27 mouse cellular contexts compared by ENCODE assay signal in genomic region chr8:119516674-119517073, GRCm38 (mm10). TPM values are rescaled to one million over a fixed set of nuclear protein-coding genes. Genes with fewer than 3 reads are reported as not detected.
DNase-seq lines count a peak whose midpoint lies in the region; ATAC-seq and TF ChIP-seq lines count a peak whose summit lies in the region.
"Had no signal": no experiment of that assay in that cellular context is flagged by ENCODE, and none has a peak within 500 bp of the region (broad histone marks: within the 10 kb centered on the region; RNA-seq: fewer than 3 reads in every experiment).

No protein-coding gene starts in this region.

- no peaks in the 10 kb centered on the region for H3K9me3 ChIP-seq in forebrain, embryonic 14.5 days (replicated peaks; ENCODE audit: control insufficient read depth, low read length)
- H3K9me3 ChIP-seq in forebrain, embryonic 16.5 days (ENCODE audit: control insufficient read depth, low read length): no peaks in the 10 kb centered on the region
- H3K9me3 ChIP-seq in midbrain, embryonic 13.5 days: no peaks in the 10 kb centered on the region
- H3K9me3 ChIP-seq in midbrain, embryonic 11.5 days (ENCODE audit: control insufficient read depth, low read length): no peaks in the 10 kb centered on the region
- no peaks in the 10 kb centered on the region for H3K9me3 ChIP-seq in E14TG2a.4 (ENCODE audit: low read length)
- H3K9me3 ChIP-seq: embryonic facial prominence, embryonic 12.5 days; forebrain, embryonic 15.5 days; heart, embryonic 12.5 days; stomach, embryonic 15.5 days had no signal

- H3K27ac ChIP-seq in forebrain, embryonic 14.5 days (ENCODE audit: low read depth, low read length): no peak overlapping the region
- no peak overlapping the region for H3K27ac ChIP-seq in forebrain, embryonic 16.5 days (ENCODE audit: low read length)
- H3K27ac ChIP-seq in midbrain, embryonic 13.5 days: no peak overlapping the region
- no peak overlapping the region for H3K27ac ChIP-seq in midbrain, embryonic 11.5 days (ENCODE audit: low read depth, low read length)
- H3K27ac ChIP-seq: embryonic facial prominence, embryonic 12.5 days; forebrain, embryonic 15.5 days; macrophage; stomach, embryonic 15.5 days had no signal

- no peak overlapping the region for H3K4me2 ChIP-seq in forebrain, embryonic 14.5 days (ENCODE audit: low read length)
- no peak overlapping the region for H3K4me2 ChIP-seq in forebrain, embryonic 16.5 days (ENCODE audit: low read length)
- H3K4me2 ChIP-seq in midbrain, embryonic 13.5 days (replicated peaks): no peak overlapping the region
- no peak overlapping the region for H3K4me2 ChIP-seq in midbrain, embryonic 11.5 days
- H3K4me2 ChIP-seq: embryonic facial prominence, embryonic 12.5 days; forebrain, embryonic 15.5 days; heart, embryonic 12.5 days; stomach, embryonic 15.5 days had no signal

- H3K4me1 ChIP-seq in forebrain, embryonic 14.5 days (ENCODE audit: control insufficient read depth, insufficient read depth, low read length): no peaks in the 10 kb centered on the region
- H3K4me1 ChIP-seq in forebrain, embryonic 16.5 days (replicated peaks; ENCODE audit: control insufficient read depth, insufficient read depth, low read length): no peaks in the 10 kb centered on the region
- H3K4me1 ChIP-seq in midbrain, embryonic 13.5 days (replicated peaks): peaks cover 22% of the 10 kb centered on the region
- peaks cover 4% of the 10 kb centered on the region for H3K4me1 ChIP-seq in midbrain, embryonic 11.5 days (ENCODE audit: control insufficient read depth, insufficient read depth, low read length)
- H3K4me1 ChIP-seq in E14TG2a.4 (replicated peaks; ENCODE audit: low read depth, low read length): peaks cover 60% of the 10 kb centered on the region
- H3K4me1 ChIP-seq: embryonic facial prominence, embryonic 12.5 days; forebrain, embryonic 15.5 days; stomach, embryonic 15.5 days had no signal

- peaks cover 100% of the 10 kb centered on the region for H3K36me3 ChIP-seq in forebrain, embryonic 14.5 days (ENCODE audit: control insufficient read depth, insufficient read depth, low read length)
- peaks cover 30% of the 10 kb centered on the region for H3K36me3 ChIP-seq in forebrain, embryonic 16.5 days (ENCODE audit: control insufficient read depth, insufficient read depth)
- peaks cover 99% of the 10 kb centered on the region for H3K36me3 ChIP-seq in midbrain, embryonic 13.5 days
- peaks cover 30% of the 10 kb centered on the region for H3K36me3 ChIP-seq in midbrain, embryonic 11.5 days (ENCODE audit: control insufficient read depth, insufficient read depth, low read length)
- peaks cover 93% of the 10 kb centered on the region for H3K36me3 ChIP-seq in E14TG2a.4 (ENCODE audit: insufficient read depth, low read length)

- H3K27me3 ChIP-seq in forebrain, embryonic 14.5 days (replicated peaks; ENCODE audit: control insufficient read depth, insufficient read depth, low read length): no peaks in the 10 kb centered on the region
- no peaks in the 10 kb centered on the region for H3K27me3 ChIP-seq in forebrain, embryonic 16.5 days (replicated peaks; ENCODE audit: control insufficient read depth, insufficient read depth, low read length)
- no peaks in the 10 kb centered on the region for H3K27me3 ChIP-seq in midbrain, embryonic 13.5 days
- H3K27me3 ChIP-seq in midbrain, embryonic 11.5 days (ENCODE audit: control insufficient read depth, insufficient read depth, low read length): no peaks in the 10 kb centered on the region
- no peaks in the 10 kb centered on the region for H3K27me3 ChIP-seq in E14TG2a.4 (ENCODE audit: insufficient read depth, low read length)
- H3K27me3 ChIP-seq: embryonic facial prominence, embryonic 12.5 days; forebrain, embryonic 15.5 days; heart, embryonic 12.5 days; stomach, embryonic 15.5 days had no signal

- peak; percentile 26; the same call in 1 of the 2 replicates for ATAC-seq in forebrain, embryonic 14.5 days
- ATAC-seq in forebrain, embryonic 16.5 days: no peak
- ATAC-seq in midbrain, embryonic 13.5 days: 0 out of 2 replicates have a peak, but pooled peaks have one; percentile 21
- ATAC-seq in midbrain, embryonic 11.5 days (ENCODE audit: low FRiP score): no peak
- ATAC-seq: forebrain, embryonic 15.5 days; intestine, embryonic 16.5 days had no signal

- H3K4me3 ChIP-seq in forebrain, embryonic 14.5 days (ENCODE audit: low read depth, low read length): no peak overlapping the region
- no peak overlapping the region for H3K4me3 ChIP-seq in forebrain, embryonic 16.5 days (replicated peaks; ENCODE audit: low read length)
- H3K4me3 ChIP-seq in midbrain, embryonic 13.5 days (replicated peaks): no peak overlapping the region
- H3K4me3 ChIP-seq in midbrain, embryonic 11.5 days (ENCODE audit: low read depth, low read length): no peak overlapping the region
- H3K4me3 ChIP-seq in E14TG2a.4 (replicated peaks; ENCODE audit: low read length): peak overlapping the region; percentile 21
- H3K4me3 ChIP-seq: embryonic facial prominence, embryonic 12.5 days; erythroblast, embryonic 14.5 days; forebrain, embryonic 15.5 days; heart, embryonic 12.5 days; stomach, embryonic 15.5 days had no signal

- H3K9ac ChIP-seq in forebrain, embryonic 14.5 days (ENCODE audit: low read length): no peak overlapping the region
- no peak overlapping the region for H3K9ac ChIP-seq in forebrain, embryonic 16.5 days (replicated peaks; ENCODE audit: low read depth, low read length)
- no peak overlapping the region for H3K9ac ChIP-seq in midbrain, embryonic 13.5 days (replicated peaks)
- H3K9ac ChIP-seq in midbrain, embryonic 11.5 days (ENCODE audit: low read length): no peak overlapping the region
- H3K9ac ChIP-seq: embryonic facial prominence, embryonic 12.5 days; forebrain, embryonic 15.5 days; heart, embryonic 12.5 days; stomach, embryonic 15.5 days had no signal

- TF ChIP-seq CTCF in E14TG2a.4 (conservative IDR thresholded peaks at IDR 0.05; ENCODE audit: low read length): no peak

- peak; percentile 27 for DNase-seq in forebrain, embryonic 14.5 days (ENCODE audit: low spot score)
- no peak for DNase-seq in midbrain, embryonic 11.5 days (ENCODE audit: low spot score, missing footprints)
- DNase-seq in MN1 (ENCODE audit: low spot score): peak; percentile 84
- DNase-seq in adrenal gland, adult 18-20 months (ENCODE audit: low spot score in 2 of 2): no peak
- DNase-seq: adrenal gland, postnatal 14 days; cerebellum, adult 9-10 months; gastrocnemius, postnatal 14 days; heart, adult 18-20 months; heart, postnatal 10 days; kidney, adult 9 months; kidney, postnatal 14 days; thymus, postnatal 25 days had no signal

- 42% methylated on average over 5 of the region's 5 CpGs for WGBS in forebrain, embryonic 14.5 days
- WGBS in forebrain, embryonic 16.5 days: 43% methylated on average over 5 of the region's 5 CpGs
- WGBS in midbrain, embryonic 13.5 days: 53% methylated on average over 5 of the region's 5 CpGs
- WGBS in midbrain, embryonic 11.5 days: 69% methylated on average over 5 of the region's 5 CpGs

RNA-seq across cellular contexts. Expression of gene Slc38a8, which starts 15.2 kb away (rescaled TPM):
- polyA plus RNA-seq in forebrain, embryonic 14.5 days (2014; fragmentation: Nextera tagmentation; extraction: Ambion mirVana): not detected in 2 replicates
- not detected in 2 replicates for polyA plus RNA-seq in forebrain, embryonic 16.5 days (2015; fragmentation: Nextera tagmentation; extraction: Ambion mirVana)
- not detected in 2 replicates for polyA plus RNA-seq in midbrain, embryonic 13.5 days (2015; fragmentation: Nextera tagmentation; extraction: Ambion mirVana)
- not detected in 2 replicates for polyA plus RNA-seq in midbrain, embryonic 11.5 days (2014; fragmentation: Nextera tagmentation; extraction: Ambion mirVana)
- not detected for total RNA-seq in adrenal gland, adult 18-20 months (2021)
- total RNA-seq: adrenal gland, postnatal 14 days; gastrocnemius, postnatal 14 days; heart, adult 18-20 months; heart, postnatal 10 days; liver, adult 2 months had no signal
- polyA plus RNA-seq: erythroblast, embryonic 14.5 days; forebrain, embryonic 15.5 days; heart, embryonic 12.5 days; hindbrain, embryonic 11.5 days; limb, embryonic 11.5 days; liver, adult 2 months; liver, embryonic 16.5 days; lung, embryonic 16.5 days; macrophage; stomach, embryonic 15.5 days had no signal

RNA-seq across cellular contexts. Expression of gene Mbtps1, which starts 41.9 kb away (rescaled TPM):
- polyA plus RNA-seq in forebrain, embryonic 14.5 days (2014; fragmentation: Nextera tagmentation; extraction: Ambion mirVana): 50.0 and 58.4 TPM in 2 replicates
- polyA plus RNA-seq in forebrain, embryonic 16.5 days (2015; fragmentation: Nextera tagmentation; extraction: Ambion mirVana): 66.6 and 75.9 TPM in 2 replicates
- polyA plus RNA-seq in midbrain, embryonic 13.5 days (2015; fragmentation: Nextera tagmentation; extraction: Ambion mirVana): 67.7 and 70.4 TPM in 2 replicates
- polyA plus RNA-seq in midbrain, embryonic 11.5 days (2014; fragmentation: Nextera tagmentation; extraction: Ambion mirVana): 83.3 and 84.6 TPM in 2 replicates
- total RNA-seq in adrenal gland, adult 18-20 months (2021): 10 to 100 TPM; 74.1 to 93.5 TPM

RNA-seq across cellular contexts. Expression of gene Hsdl1, which starts 58.3 kb away (rescaled TPM):
- 183 and 202 TPM in 2 replicates for polyA plus RNA-seq in forebrain, embryonic 14.5 days (2014; fragmentation: Nextera tagmentation; extraction: Ambion mirVana)
- 179 and 183 TPM in 2 replicates for polyA plus RNA-seq in forebrain, embryonic 16.5 days (2015; fragmentation: Nextera tagmentation; extraction: Ambion mirVana)
- 153 and 157 TPM in 2 replicates for polyA plus RNA-seq in midbrain, embryonic 13.5 days (2015; fragmentation: Nextera tagmentation; extraction: Ambion mirVana)
- 76.2 and 86.7 TPM in 2 replicates for polyA plus RNA-seq in midbrain, embryonic 11.5 days (2014; fragmentation: Nextera tagmentation; extraction: Ambion mirVana)
- total RNA-seq in adrenal gland, adult 18-20 months (2021): 10 to 100 TPM; 22.3 to 45.4 TPM

RNA-seq across cellular contexts. Expression of gene Dnaaf1, which starts 58.4 kb away (rescaled TPM):
- 0.39 and 0.40 TPM in 2 replicates for polyA plus RNA-seq in forebrain, embryonic 14.5 days (2014; fragmentation: Nextera tagmentation; extraction: Ambion mirVana)
- 0.24 and 0.39 TPM in 2 replicates for polyA plus RNA-seq in forebrain, embryonic 16.5 days (2015; fragmentation: Nextera tagmentation; extraction: Ambion mirVana)
- polyA plus RNA-seq in midbrain, embryonic 13.5 days (2015; fragmentation: Nextera tagmentation; extraction: Ambion mirVana): 0.12 and 0.15 TPM in 2 replicates
- 0.19 TPM in 1 of 2 replicates, not detected in the other for polyA plus RNA-seq in midbrain, embryonic 11.5 days (2014; fragmentation: Nextera tagmentation; extraction: Ambion mirVana)
- total RNA-seq in adrenal gland, adult 18-20 months (2021): not detected
- total RNA-seq: adrenal gland, postnatal 14 days; gastrocnemius, postnatal 14 days; heart, postnatal 10 days; liver, adult 2 months had no signal
- polyA plus RNA-seq: erythroblast, embryonic 14.5 days; liver, adult 2 months; macrophage had no signal

Comparison
In these comparisons a context has a peak if more than half of its experiments do, and no peak if none do; other contexts are left out.
1. ATAC-seq: peak in forebrain, embryonic 14.5 days (single experiment) and midbrain, embryonic 13.5 days (single experiment); none in forebrain, embryonic 16.5 days (single experiment) and midbrain, embryonic 11.5 days (single experiment).
2. DNase-seq: peak in forebrain, embryonic 14.5 days (single experiment) and MN1 (single experiment); none in midbrain, embryonic 11.5 days (single experiment) and adrenal gland, adult 18-20 months (0 of 2).